Mouse (Mus musculus) R1 (cell line): ENCODE measurements around the gene Pkn1.

ENCODE experiments used
- DNase-seq: peaks from one replicate; pipeline ENCODE4 v3.0.0-alpha.2; 2018; ENCODE audit warnings: low read depth, low spot score

The Pkn1 gene

GRCm38 (mm10) chr8:83654725-83655124 is 44.3 kb downstream of the Pkn1 start:
- DNase-seq = no peak

GRCm38 (mm10) chr8:83653662-83654017 is 45.3 kb downstream of the Pkn1 start:
- DNase-seq = no peak

GRCm38 (mm10) chr8:83652744-83653661 is 46.0 kb downstream of the Pkn1 start:
- DNase-seq = peak; percentile 87

- DNase-seq = peak; percentile 99
Observed at GRCm38 (mm10) chr8:83652030-83652743, 46.8 kb downstream of the Pkn1 start, which contains the start of gene Gipc1. Gipc1 (plus strand) TSS chr8:83652677.

GRCm38 (mm10) chr8:83649699-83650098 is 49.3 kb downstream of the Pkn1 start:
- DNase-seq = no peak

GRCm38 (mm10) chr8:83648031-83648430 is 50.9 kb downstream of the Pkn1 start:
- DNase-seq = peak; percentile 74

- DNase-seq = peak; percentile 57
Observed at GRCm38 (mm10) chr8:83647511-83647910, 51.5 kb downstream of the Pkn1 start.

- no peak for DNase-seq
Observed at GRCm38 (mm10) chr8:83639649-83640048, 59.3 kb downstream of the Pkn1 start.

GRCm38 (mm10) chr8:83638856-83639255 is 60.1 kb downstream of the Pkn1 start:
- no peak for DNase-seq

GRCm38 (mm10) chr8:83632083-83632707 is 66.8 kb downstream of the Pkn1 start:
- DNase-seq = no peak

- DNase-seq = no peak
Observed at GRCm38 (mm10) chr8:83625676-83626299, 73.2 kb downstream of the Pkn1 start.

- DNase-seq = no peak
Observed at GRCm38 (mm10) chr8:83624739-83625138, 74.2 kb downstream of the Pkn1 start.

- no peak for DNase-seq
Observed at GRCm38 (mm10) chr8:83623549-83623948, 75.4 kb downstream of the Pkn1 start.

GRCm38 (mm10) chr8:83622389-83622989 is 76.5 kb downstream of the Pkn1 start:
- peak; percentile 84 for DNase-seq

- DNase-seq = no peak
Observed at GRCm38 (mm10) chr8:83621691-83622388, 77.1 kb downstream of the Pkn1 start.

GRCm38 (mm10) chr8:83619568-83620285 is 79.3 kb downstream of the Pkn1 start:
- no peak for DNase-seq

- peak; percentile 81 for DNase-seq
Observed at GRCm38 (mm10) chr8:83618566-83618965, 80.4 kb downstream of the Pkn1 start.

- no peak for DNase-seq
Observed at GRCm38 (mm10) chr8:83617111-83617510, 81.9 kb downstream of the Pkn1 start.

GRCm38 (mm10) chr8:83616625-83617024 is 82.4 kb downstream of the Pkn1 start:
- no peak for DNase-seq
